Mouse (Mus musculus) heart, postnatal 10 days (tissue): ENCODE measurements around the gene Cox20. TPM values are rescaled to one million over a fixed set of nuclear protein-coding genes. Genes with fewer than 3 reads are reported as not detected.
"Not testable (repeated sequence)": the region's sequence is repeated elsewhere in the genome, so short reads cannot be mapped to it uniquely, and the experiment has no call there.

Experiments used
- DNase-seq, 2 experiments: peaks; one replicate each; pipeline ENCODE4 v3.0.0; 2021
- intact Hi-C: fragments of 180-260 bp; cut with DNase I; formaldehyde crosslinking; loops from one replicate; pipeline ENCODE4 v1.15.1; 2025
- total RNA-seq, 2 experiments: library from RNA; stranded (reverse); gene quantifications; 2 replicates each; pipeline ENCODE4 v1.2.3; 2021

The Cox20 gene
- 100 to 1,000 TPM; 128 to 134 TPM for total RNA-seq

GRCm38 (mm10) chr1:178318389-178319184 lies at the start of gene Cox20:
Gene Cox20 (plus strand): TSS chr1:178319130.
- intact Hi-C loops, result loop anchor here (1.0 to 2.0 kb wide), 3 partner anchors 18 to 88 kb away; partner anchors contain the start of gene Efcab2
- DNase-seq, result peak; percentile 97 to 98

- DNase-seq, result no peak
- intact Hi-C loops, result no loop called here
Observed at GRCm38 (mm10) chr1:178270635-178271034, 48.3 kb upstream of the Cox20 start.

GRCm38 (mm10) chr1:178275174-178275730 lies 43.7 kb upstream of the Cox20 start:
- intact Hi-C loops, result no loop called here
- DNase-seq, result no peak

- DNase-seq, result no peak
- intact Hi-C loops, result no loop called here
Observed at GRCm38 (mm10) chr1:178275738-178276053, 43.2 kb upstream of the Cox20 start.

- intact Hi-C loops, result no loop called here
Observed at GRCm38 (mm10) chr1:178276054-178276911, 42.6 kb upstream of the Cox20 start.

GRCm38 (mm10) chr1:178283314-178283713 lies 35.6 kb upstream of the Cox20 start:
- DNase-seq, intact Hi-C loops: not testable (repeated sequence)

More at GRCm38 (mm10) chr1:178276054-178276911, 42.6 kb upstream of the Cox20 start:
- DNase-seq, result peak; percentile 75 to 76

- intact Hi-C loops, result no loop called here
- DNase-seq, result no peak
Observed at GRCm38 (mm10) chr1:178283946-178284720, 34.8 kb upstream of the Cox20 start.

- no peak for DNase-seq
- intact Hi-C loops, result no loop called here
Observed at GRCm38 (mm10) chr1:178287601-178288176, 31.2 kb upstream of the Cox20 start.

GRCm38 (mm10) chr1:178291716-178292115 lies 27.2 kb upstream of the Cox20 start:
- DNase-seq, result no peak
- intact Hi-C loops, result no loop called here

GRCm38 (mm10) chr1:178294051-178294450 lies 24.9 kb upstream of the Cox20 start:
- intact Hi-C loops, result no loop called here
- no peak for DNase-seq

- intact Hi-C loops, result loop anchor here (10.0 kb wide), 2 partner anchors 116 to 356 kb away; partner anchors contain the start of gene Desi2
- DNase-seq, result not testable (repeated sequence)
Observed at GRCm38 (mm10) chr1:178301261-178301660, 17.7 kb upstream of the Cox20 start.

- peak; percentile 72 to 85 for DNase-seq
- intact Hi-C loops, result loop anchor here (2.0 to 10.0 kb wide), 3 partner anchors 119 to 359 kb away; partner anchors contain the start of gene Desi2
Observed at GRCm38 (mm10) chr1:178303425-178303824, 15.5 kb upstream of the Cox20 start.

- intact Hi-C loops, result loop anchor here (10.0 kb wide), 2 partner anchors 125 to 365 kb away; partner anchors contain the start of gene Desi2
- no peak for DNase-seq
Observed at GRCm38 (mm10) chr1:178309487-178309886, 9.4 kb upstream of the Cox20 start.

- peak in 1 of 2 experiments; percentile 37 for DNase-seq
- intact Hi-C loops, result loop anchor here (2.0 kb wide), 1 partner anchor 139 kb away; no protein-coding TSS in a partner anchor
Observed at GRCm38 (mm10) chr1:178310128-178310527, 8.8 kb upstream of the Cox20 start.

GRCm38 (mm10) chr1:178313039-178313597 lies 5.8 kb upstream of the Cox20 start:
- intact Hi-C loops, result no loop called here
- DNase-seq, result no peak

GRCm38 (mm10) chr1:178314236-178314635 lies 4.7 kb upstream of the Cox20 start:
- no peak for DNase-seq
- intact Hi-C loops, result no loop called here

- DNase-seq, result no peak
- intact Hi-C loops, result loop anchor here (1.0 to 2.0 kb wide), 2 partner anchors 51 to 89 kb away; partner anchors contain the start of gene Efcab2
Observed at GRCm38 (mm10) chr1:178317275-178318001, 1.5 kb upstream of the Cox20 start.

GRCm38 (mm10) chr1:178318002-178318388 lies 935 bp upstream of the Cox20 start:
- DNase-seq, result no peak
- intact Hi-C loops, result loop anchor here (1.0 to 2.0 kb wide), 2 partner anchors 51 to 88 kb away; partner anchors contain the start of gene Efcab2
